15 mouse cellular contexts compared by ENCODE assay signal in the genomic region with DNA sequence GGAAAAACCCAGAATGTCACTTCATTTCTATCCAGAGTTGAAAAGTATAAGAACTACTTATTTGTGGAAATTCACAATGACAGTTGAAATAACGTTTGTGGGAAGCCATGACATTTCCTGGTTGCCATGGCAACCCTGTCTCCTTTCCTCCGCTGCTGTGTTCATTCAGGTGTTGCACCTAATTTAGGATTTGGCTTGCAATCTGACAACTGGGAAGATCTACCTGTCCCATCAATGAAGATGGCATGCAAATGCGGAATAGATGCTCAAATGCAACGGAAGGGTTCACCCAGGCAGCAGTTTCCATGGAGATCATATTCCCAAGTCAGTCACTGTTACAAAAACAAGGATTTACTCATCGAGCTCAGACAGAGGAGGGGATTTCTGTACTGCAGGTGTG.
DNase-seq lines count a peak whose midpoint lies in the region; ATAC-seq and TF ChIP-seq lines count a peak whose summit lies in the region.
"Had no signal": no experiment of that assay in that cellular context is flagged by ENCODE, and none has a peak within 500 bp of the region (broad histone marks: within the 10 kb centered on the region; RNA-seq: fewer than 3 reads in every experiment).

No protein-coding gene starts in this region.

- ATAC-seq in forebrain, postnatal 0 days, result peak; percentile 76; the same call in 1 of the 2 replicates
- no peak for ATAC-seq in intestine, embryonic 16.5 days
- ATAC-seq: intestine, postnatal 0 days; Patski had no signal

- no peak overlapping the region for H3K9ac ChIP-seq in forebrain, postnatal 0 days
- H3K9ac ChIP-seq in intestine, embryonic 16.5 days (ENCODE audit: low read depth, low read length), result no peak overlapping the region
- H3K9ac ChIP-seq: neural tube, embryonic 12.5 days had no signal

- 45% methylated on average over 5 of the region's 5 CpGs for WGBS in forebrain, postnatal 0 days
- WGBS in forebrain, embryonic 10.5 days, result 88% methylated on average over 5 of the region's 5 CpGs
- 78% methylated on average over 5 of the region's 5 CpGs for WGBS in intestine, embryonic 16.5 days

- 0 out of 2 replicates have a peak, but pooled peaks cover 11% of the 10 kb centered on the region for H3K4me1 ChIP-seq in forebrain, postnatal 0 days (ENCODE audit: insufficient read depth)
- no peaks in the 10 kb centered on the region for H3K4me1 ChIP-seq in forebrain, embryonic 10.5 days
- no peaks in the 10 kb centered on the region for H3K4me1 ChIP-seq in intestine, embryonic 16.5 days (ENCODE audit: control insufficient read depth, insufficient read depth, low read length)
- H3K4me1 ChIP-seq: heart, embryonic 10.5 days; neural tube, embryonic 12.5 days had no signal

- H3K27me3 ChIP-seq in forebrain, postnatal 0 days (ENCODE audit: insufficient read depth, low read length), result no peaks in the 10 kb centered on the region; the same call in 1 of the 2 replicates
- no peaks in the 10 kb centered on the region for H3K27me3 ChIP-seq in forebrain, embryonic 10.5 days (ENCODE audit: poor library complexity, severe bottlenecking)
- H3K27me3 ChIP-seq in intestine, embryonic 16.5 days (replicated peaks; ENCODE audit: control insufficient read depth, insufficient read depth, low read length), result no peaks in the 10 kb centered on the region
- H3K27me3 ChIP-seq: neural tube, embryonic 12.5 days; Patski had no signal

- H3K9me3 ChIP-seq in forebrain, postnatal 0 days (ENCODE audit: low read length), result no peaks in the 10 kb centered on the region
- peaks cover 7% of the 10 kb centered on the region for H3K9me3 ChIP-seq in forebrain, embryonic 10.5 days
- H3K9me3 ChIP-seq in intestine, embryonic 16.5 days (ENCODE audit: control insufficient read depth, low read length), result no peaks in the 10 kb centered on the region
- H3K9me3 ChIP-seq: heart, embryonic 10.5 days; neural tube, embryonic 12.5 days had no signal

- H3K4me2 ChIP-seq in forebrain, postnatal 0 days (ENCODE audit: low read depth), result no peak overlapping the region
- H3K4me2 ChIP-seq in intestine, embryonic 16.5 days (ENCODE audit: low read depth, low read length), result no peak overlapping the region
- H3K4me2 ChIP-seq: neural tube, embryonic 12.5 days had no signal

- H3K27ac ChIP-seq in forebrain, postnatal 0 days (ENCODE audit: low read depth, low read length), result peak overlapping the region; percentile 55
- H3K27ac ChIP-seq in forebrain, embryonic 10.5 days, result no peak overlapping the region
- H3K27ac ChIP-seq in intestine, embryonic 16.5 days (ENCODE audit: low read length), result no peak overlapping the region
- H3K27ac ChIP-seq: heart, embryonic 10.5 days; neural tube, embryonic 12.5 days had no signal

- no peak for TF ChIP-seq CTCF in forebrain, postnatal 0 days (IDR thresholded peaks at IDR 0.05; ENCODE audit: low read depth)

- DNase-seq in forebrain, postnatal 0 days, result peak; percentile 81
- DNase-seq in forebrain, embryonic 10.5 days (ENCODE audit: extremely low spot score, low spot score), result no peak
- peak; percentile 20 for DNase-seq in retina, postnatal 1 day
- DNase-seq in retina, embryonic 14.5 days (ENCODE audit: low spot score), result no peak
- DNase-seq in layer of hippocampus, postnatal 36 days, result peak; percentile 6 to 9
- peak; percentile 20 to 38 for DNase-seq in thymus, postnatal 36 days
- no peak for DNase-seq in adrenal gland, postnatal 14 days
- DNase-seq: adrenal gland, postnatal 25 days; cerebellum, adult 9-11 months; kidney, postnatal 4 days had no signal

- H3K36me3 ChIP-seq in forebrain, postnatal 0 days (ENCODE audit: insufficient read depth), result no peaks in the 10 kb centered on the region
- no peaks in the 10 kb centered on the region for H3K36me3 ChIP-seq in forebrain, embryonic 10.5 days (replicated peaks)
- no peaks in the 10 kb centered on the region for H3K36me3 ChIP-seq in intestine, embryonic 16.5 days (ENCODE audit: control insufficient read depth, insufficient read depth, low read length)
- H3K36me3 ChIP-seq: heart, embryonic 10.5 days; neural tube, embryonic 12.5 days had no signal

- H3K4me3 ChIP-seq in forebrain, postnatal 0 days (ENCODE audit: low read depth, low read length), result no peak overlapping the region
- H3K4me3 ChIP-seq in forebrain, embryonic 10.5 days, result no peak overlapping the region
- H3K4me3 ChIP-seq in intestine, embryonic 16.5 days (ENCODE audit: low read length), result no peak overlapping the region
- H3K4me3 ChIP-seq: heart, embryonic 10.5 days; neural tube, embryonic 12.5 days had no signal

Comparison
In these comparisons a context has a peak if more than half of its experiments do, and no peak if none do; other contexts are left out.
1. DNase-seq: peak in forebrain, postnatal 0 days (single experiment), retina, postnatal 1 day (single experiment), layer of hippocampus, postnatal 36 days (2 of 2) and thymus, postnatal 36 days (2 of 2); none in forebrain, embryonic 10.5 days (single experiment), retina, embryonic 14.5 days (single experiment) and adrenal gland, postnatal 14 days (single experiment).